Mouse (Mus musculus) CD4-positive, CD25-positive, alpha-beta regulatory T cell, adult 2 months (primary cell): ENCODE data around the gene Irf3.

Source experiments
- DNase-seq: peaks from one replicate; pipeline ENCODE4 v3.0.0-alpha.2; 2012; ENCODE audit warnings: low read depth, low spot score

Gene Irf3

GRCm38 (mm10) chr7:45007846-45008245 lies 10.4 kb downstream of the Irf3 start:
- no peak for DNase-seq

GRCm38 (mm10) chr7:45008411-45008810 lies 11.0 kb downstream of the Irf3 start:
- DNase-seq = no peak

DNA sequence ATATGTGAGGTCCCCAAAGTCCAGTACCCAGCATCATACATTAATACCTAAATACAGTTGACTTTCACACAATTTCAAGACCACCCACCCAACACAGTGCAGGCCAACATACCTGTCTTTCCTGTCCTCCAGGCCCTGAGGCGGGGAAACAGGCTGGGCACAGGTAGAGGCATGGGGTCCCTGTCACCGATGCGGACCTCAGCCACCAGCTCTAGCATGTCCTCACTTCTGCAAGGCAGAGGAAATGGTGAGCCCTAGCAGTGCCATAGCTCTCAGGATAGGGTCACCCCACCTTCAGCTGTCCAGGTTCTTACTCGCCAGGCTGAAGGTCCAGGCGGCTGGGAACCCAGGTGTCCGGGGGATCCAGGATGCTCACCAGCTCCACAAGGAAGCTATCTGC lies 14.6 kb downstream of the Irf3 start:
- no peak for DNase-seq

- DNase-seq = no peak
Observed at GRCm38 (mm10) chr7:45012824-45013223, 15.4 kb downstream of the Irf3 start.

DNA sequence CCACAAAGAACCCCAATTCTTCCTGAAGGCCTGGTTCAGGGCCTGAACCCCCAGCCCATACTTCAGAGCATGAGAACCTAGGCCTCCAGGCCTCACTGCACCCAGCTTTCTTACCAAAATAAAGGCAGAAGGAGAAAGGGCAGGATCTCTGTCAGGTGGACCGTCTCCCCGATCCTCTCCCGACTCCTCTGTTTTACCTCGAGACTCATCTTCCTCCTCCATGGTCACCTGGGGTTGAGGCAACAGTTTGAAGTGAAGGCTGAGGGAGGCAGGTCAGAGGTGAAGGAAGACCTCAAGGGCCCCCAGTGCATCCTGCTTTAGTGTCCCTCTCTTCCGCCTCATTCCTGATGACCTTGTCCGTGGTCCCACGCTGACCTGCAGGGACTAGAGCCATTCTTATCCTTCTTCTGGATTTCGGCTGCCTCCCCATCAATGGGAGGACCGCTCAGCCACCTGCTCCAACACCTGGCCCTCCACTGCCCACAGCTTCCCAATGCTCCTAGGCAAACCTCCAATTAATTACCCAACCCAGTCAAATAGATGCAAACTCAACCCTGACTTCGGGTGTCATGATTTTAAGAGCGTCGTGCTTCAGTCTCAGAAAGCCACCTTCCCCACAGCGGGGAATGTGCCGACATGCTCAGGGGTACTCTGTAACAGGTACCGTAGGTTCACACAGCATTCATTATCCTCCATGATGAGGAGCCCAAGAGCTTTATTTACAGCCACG lies 16.1 kb downstream of the Irf3 start:
- DNase-seq = no peak

- DNase-seq = no peak
Observed at GRCm38 (mm10) chr7:45014096-45014451, 16.6 kb downstream of the Irf3 start.

DNA sequence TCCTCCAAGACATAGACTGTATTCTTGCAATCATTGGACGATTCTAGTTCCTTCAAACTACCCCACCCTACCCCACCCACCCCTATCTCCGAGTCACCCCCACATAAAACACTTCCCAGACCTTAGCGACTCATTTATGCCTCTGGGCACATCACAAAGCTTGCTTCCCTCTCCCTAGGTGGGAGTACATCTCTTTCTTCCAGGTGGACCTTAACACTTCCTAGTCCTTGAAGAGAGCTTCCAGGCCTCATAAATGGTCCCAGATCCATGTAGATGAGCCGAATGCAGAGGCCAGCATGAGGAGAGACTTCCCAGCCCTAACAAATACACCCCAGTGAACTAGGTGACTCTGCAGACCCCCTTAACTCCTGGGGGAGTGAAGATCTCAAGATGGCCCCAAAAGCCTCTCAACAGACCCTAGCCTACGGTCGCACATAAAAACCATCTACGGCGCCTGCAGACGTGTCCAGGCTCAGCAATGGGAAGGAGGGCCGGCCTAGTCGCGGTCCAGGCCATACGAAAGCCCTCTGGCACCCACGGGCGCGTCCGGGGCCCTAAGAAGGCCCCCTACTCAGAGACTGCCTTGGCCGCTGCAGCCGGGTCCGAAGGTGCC lies 18.0 kb downstream of the Irf3 start:
- no peak for DNase-seq

DNA sequence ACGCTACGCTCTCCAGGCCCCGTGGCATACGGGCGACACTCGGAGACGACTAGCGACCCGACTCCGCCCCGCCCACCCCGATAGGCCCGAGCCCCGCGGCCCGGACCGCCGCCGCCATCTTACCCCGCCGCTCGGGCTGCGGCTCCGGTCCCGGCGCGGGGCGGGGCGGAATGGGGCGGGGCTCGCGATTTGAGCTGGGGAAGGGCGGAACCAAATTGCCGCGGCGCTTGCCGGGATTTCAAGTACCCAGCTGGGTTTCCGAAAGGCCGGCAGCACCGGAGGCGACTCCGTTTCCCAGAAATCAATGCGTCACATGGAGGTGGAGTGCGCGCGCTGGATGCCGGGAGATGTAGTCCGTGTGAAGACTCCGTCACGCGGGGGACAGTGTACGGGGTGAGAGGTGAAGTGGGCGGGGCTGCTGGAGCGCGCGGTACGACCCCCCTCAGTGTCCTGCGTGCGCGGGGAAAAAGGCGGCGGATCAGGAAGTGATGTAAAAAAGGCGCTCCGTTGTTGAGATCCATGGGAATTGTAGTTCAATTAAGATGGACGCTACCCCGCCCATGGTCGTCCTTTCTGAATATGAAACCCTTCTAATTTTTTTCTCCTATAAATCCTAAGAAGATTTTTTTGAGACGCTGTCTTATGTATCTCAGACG lies 18.6 kb downstream of the Irf3 start, which contains the start of gene Scaf1:
Gene Scaf1 (minus strand): TSS at position 407 of the 656 bp plus-strand sequence.
- DNase-seq = peak; percentile 100

- no peak for DNase-seq
Observed at GRCm38 (mm10) chr7:45016761-45017160, 19.3 kb downstream of the Irf3 start.

GRCm38 (mm10) chr7:45017242-45018061 lies 20.0 kb downstream of the Irf3 start, which contains the start of gene Rras:
TSS of gene Rras (plus strand) at chr7:45017961.
- peak; percentile 98 for DNase-seq

DNA sequence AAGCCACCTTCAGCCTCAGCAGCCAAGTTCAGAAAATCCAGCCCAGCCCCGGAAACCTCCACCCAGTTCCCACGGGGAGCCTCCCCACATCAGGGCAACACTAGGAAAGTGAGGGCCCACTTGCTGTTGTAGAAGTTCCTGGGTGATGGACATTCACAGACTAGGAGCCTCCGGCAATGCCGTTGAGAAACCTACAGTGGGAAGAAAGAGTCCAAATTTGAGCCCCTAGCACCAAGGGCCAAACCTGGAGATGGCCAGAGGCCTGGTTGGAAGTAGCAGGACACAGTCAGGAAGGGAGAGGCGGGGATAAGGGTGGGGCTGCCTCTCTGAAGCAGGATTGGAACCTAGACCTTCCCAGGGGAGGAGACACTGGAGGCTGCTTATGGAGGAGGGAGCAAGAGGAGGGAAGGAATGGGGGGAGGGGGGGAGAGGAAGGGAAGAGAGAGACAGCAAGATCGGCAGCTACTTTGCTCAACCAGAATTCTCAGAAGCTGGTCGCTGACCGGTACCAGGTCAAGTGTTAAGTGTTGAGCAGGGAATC lies 21.7 kb downstream of the Irf3 start:
- DNase-seq = peak; percentile 21

GRCm38 (mm10) chr7:45020225-45020624 lies 22.8 kb downstream of the Irf3 start:
- no peak for DNase-seq

DNA sequence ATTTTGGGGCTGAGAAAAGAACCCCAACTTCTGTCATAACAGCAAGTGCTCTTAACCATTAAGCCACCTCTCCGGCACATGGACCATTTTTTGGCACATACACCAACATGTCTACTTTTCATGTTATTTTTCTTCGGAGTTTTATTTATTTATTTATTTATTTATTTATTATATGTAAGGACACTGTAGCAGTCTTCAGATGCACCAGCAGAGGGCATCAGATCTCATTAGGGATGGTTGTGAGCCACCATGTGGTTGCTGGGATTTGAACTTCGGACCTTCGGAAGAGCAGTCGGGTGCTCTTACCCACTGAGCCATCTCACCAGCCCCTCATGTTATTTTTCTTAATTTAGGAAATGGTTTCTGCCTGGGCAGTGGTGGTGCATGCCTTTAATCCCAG lies 26.3 kb downstream of the Irf3 start:
- DNase-seq = peak; percentile 59

- no peak for DNase-seq
Observed at GRCm38 (mm10) chr7:45024281-45025248, 27.1 kb downstream of the Irf3 start.

GRCm38 (mm10) chr7:45025601-45026220 lies 28.3 kb downstream of the Irf3 start:
- DNase-seq = no peak

DNA sequence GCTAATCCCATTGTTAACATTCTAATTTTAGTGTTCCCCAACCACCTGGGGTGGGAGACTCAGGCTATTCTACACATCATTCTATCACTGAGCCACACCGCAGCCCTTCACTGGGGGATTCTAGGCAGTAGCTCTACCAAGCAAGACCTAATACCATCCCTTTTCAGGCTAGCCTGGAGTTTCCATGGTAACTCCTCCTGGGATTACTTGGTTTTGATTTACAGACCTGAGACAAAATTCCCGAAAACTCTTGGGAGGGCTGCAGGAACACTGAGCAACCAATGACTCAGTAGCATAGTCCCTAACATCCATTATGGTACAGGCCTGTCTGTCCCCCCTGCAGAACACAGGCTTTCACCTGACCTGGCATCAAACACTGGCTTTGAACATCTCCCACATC lies 28.8 kb downstream of the Irf3 start:
- no peak for DNase-seq

GRCm38 (mm10) chr7:45027761-45028160 lies 30.3 kb downstream of the Irf3 start:
- no peak for DNase-seq

DNA sequence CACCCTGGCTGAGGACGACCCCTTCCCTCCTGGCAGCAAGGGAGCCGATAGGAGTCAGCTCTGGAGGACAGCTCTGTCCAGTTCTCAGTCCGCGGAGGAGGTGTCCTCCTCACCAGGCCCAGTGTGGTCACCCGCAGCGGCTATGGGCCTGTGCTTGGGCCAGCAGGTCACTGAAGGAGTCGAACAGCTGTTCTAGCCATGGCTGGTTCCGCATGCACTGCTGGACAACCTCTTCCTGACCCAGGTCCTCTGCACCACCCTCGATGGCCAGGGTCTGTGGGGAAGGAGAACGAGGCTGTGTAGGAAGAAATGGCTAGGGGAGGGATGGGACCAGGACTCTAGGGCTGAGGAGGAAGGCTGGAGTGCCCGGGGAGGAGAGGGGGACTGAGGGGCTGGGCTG lies 30.9 kb downstream of the Irf3 start:
- no peak for DNase-seq

- no peak for DNase-seq
Observed at GRCm38 (mm10) chr7:45029995-45030394, 32.5 kb downstream of the Irf3 start.

- DNase-seq = no peak
Observed at GRCm38 (mm10) chr7:45030857-45031256, 33.4 kb downstream of the Irf3 start.
